Mouse (Mus musculus) liver, embryonic 16.5 days (tissue): ENCODE data around the gene Agbl3. TPM values are rescaled to one million over a fixed set of nuclear protein-coding genes. Genes with fewer than 3 reads are reported as not detected.
A peak's percentile ranks its signal among the peaks of the same experiment; 100 is the strongest.

Source experiments
- ATAC-seq: fragments of 200-750 bp; cut with Nextera tagmentation; 2 replicates; pipeline ENCODE4 v1.8.0; 2017; ENCODE audit warnings: low read depth, mild to moderate bottlenecking, moderate number of reproducible peaks, moderate library complexity
- H3K27ac ChIP-seq: fragments of 300-500 bp; sonication (generic); 2 replicates; pipeline ENCODE4 v1.5.1; 2014; ENCODE audit warnings: mild to moderate bottlenecking, low read length
- H3K27me3 ChIP-seq: fragments of 300-500 bp; sonication (generic); 2 replicates; pipeline ENCODE4 v1.6.1; 2014; ENCODE audit warnings: low read depth, low read length, mixed read lengths; ENCODE audit not compliant: control insufficient read depth, insufficient read depth
- H3K36me3 ChIP-seq: fragments of 300-500 bp; sonication (generic); 2 replicates; pipeline ENCODE4 v1.6.1; 2014; ENCODE audit warnings: mild to moderate bottlenecking; ENCODE audit not compliant: control insufficient read depth, insufficient read depth
- H3K4me1 ChIP-seq: fragments of 300-500 bp; sonication (generic); 2 replicates; pipeline ENCODE4 v1.6.1; 2014; ENCODE audit warnings: low read depth, low read length, mixed read lengths; ENCODE audit not compliant: control insufficient read depth
- H3K4me2 ChIP-seq: fragments of 300-500 bp; sonication (generic); 2 replicates; pipeline ENCODE4 v1.6.1; 2014; ENCODE audit warnings: low read depth, low read length, mixed read lengths
- H3K4me3 ChIP-seq: fragments of 300-500 bp; sonication (generic); 2 replicates; pipeline ENCODE4 v1.5.1; 2014; ENCODE audit warnings: low read depth, mild to moderate bottlenecking, low read length
- H3K9ac ChIP-seq: fragments of 300-500 bp; sonication (generic); 2 replicates; pipeline ENCODE4 v1.6.1; 2014; ENCODE audit warnings: low read depth, low read length
- H3K9me3 ChIP-seq: fragments of 300-500 bp; sonication (generic); replicated peaks from 2 replicates; pipeline ENCODE4 v1.6.1; 2016; ENCODE audit warnings: low read length; ENCODE audit not compliant: control insufficient read depth
- WGBS: fragments of 180-500 bp; shearing (Covaris S2); extraction: QIAGEN DNeasy Blood & Tissue Kit; methylation state at CpG from one replicate; pipeline ENCODE4 v1.1.7; 2014; ENCODE audit not compliant: insufficient replicate concordance; 5-methylcytosine and 5-hydroxymethylcytosine counted together
- polyA plus RNA-seq: library from polyadenylated mRNA; unstranded; fragments of >200 nt; fragmentation: Nextera tagmentation; extraction: Ambion mirVana; gene quantifications from 2 replicates; pipeline ENCODE4 v1.2.1, GENCODE M21; 2015

Gene Agbl3
- polyA plus RNA-seq, 1 experiment from 2014 or later = 2.6 TPM

DNA sequence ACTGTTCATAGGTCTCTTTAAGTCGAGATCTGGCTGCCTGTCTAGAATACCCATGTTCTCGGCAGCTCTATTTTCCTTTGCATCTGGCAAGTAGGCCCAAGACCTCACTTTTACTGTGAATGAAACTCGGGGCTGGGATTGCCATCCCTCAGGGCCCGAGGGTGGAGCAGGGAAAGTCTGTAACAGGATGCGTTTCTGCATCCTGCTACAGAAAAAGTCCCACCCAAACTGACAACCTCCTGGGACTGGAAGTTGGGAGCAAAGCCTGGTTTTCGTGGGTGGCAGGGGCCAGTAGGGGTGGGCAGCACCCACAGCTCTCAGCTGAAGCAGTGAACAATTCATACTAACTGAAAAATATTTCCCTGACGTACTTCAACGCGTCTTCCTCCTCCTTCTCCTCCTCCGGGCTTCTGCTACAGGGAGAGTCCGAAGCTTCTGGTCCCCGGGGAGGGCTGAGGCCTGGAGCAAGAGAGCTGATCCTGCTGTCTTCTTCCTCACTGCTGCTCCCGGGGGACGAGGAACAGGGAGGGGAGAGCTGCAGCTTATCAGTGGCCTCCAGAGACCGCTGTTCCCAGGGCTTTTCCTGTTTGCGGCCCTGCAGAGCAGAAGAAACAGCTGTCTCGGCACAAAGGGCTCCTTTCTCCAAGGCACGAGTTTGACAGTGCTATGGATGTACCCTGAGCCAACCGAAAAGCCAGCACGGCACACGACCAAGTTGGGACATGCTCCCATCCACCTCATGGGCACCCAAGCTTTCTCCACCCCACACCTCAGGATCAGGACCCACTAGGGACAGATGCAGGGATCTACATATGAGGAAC, 94.1 kb downstream of the Agbl3 start:
- peak; percentile 52 for ATAC-seq
- Histone ChIP-seq H3K36me3 (no peaks in the 10 kb centered on the region), H3K9ac (peak overlapping the region; percentile 48), H3K9me3 (no peaks in the 10 kb centered on the region), H3K27ac (peak overlapping the region; percentile 87), H3K27me3 (no peaks in the 10 kb centered on the region), H3K4me3 (peak overlapping the region; percentile 27), H3K4me2 (peak overlapping the region; percentile 79), H3K4me1 (peaks cover 60% of the 10 kb centered on the region)
- WGBS = 17% methylated on average over 21 of the region's 21 CpGs

- Histone ChIP-seq H3K9me3 (no peaks in the 10 kb centered on the region), H3K27me3 (no peaks in the 10 kb centered on the region), H3K9ac (peak overlapping the region; percentile 48), H3K4me3 (peak overlapping the region; percentile 27), H3K36me3 (peaks cover 3% of the 10 kb centered on the region; the same call in 1 of the 2 replicates), H3K4me2 (peak overlapping the region; percentile 79), H3K4me1 (peaks cover 50% of the 10 kb centered on the region), H3K27ac (peak overlapping the region; percentile 87)
- 23% methylated on average over 15 of the region's 15 CpGs for WGBS
- ATAC-seq = no peak
These were observed 95.1 kb downstream of the Agbl3 start for GRCm38 (mm10) chr6:34875268-34875761.

GRCm38 (mm10) chr6:34875966-34876834, 96.0 kb downstream of the Agbl3 start:
- ATAC-seq = peak; percentile 25; the same call in 1 of the 2 replicates
- Histone ChIP-seq H3K9me3 (no peaks in the 10 kb centered on the region), H3K9ac (peak overlapping the region; percentile 90), H3K4me3 (peak overlapping the region; percentile 7; the same call in 1 of the 2 replicates), H3K4me1 (peaks cover 48% of the 10 kb centered on the region), H3K4me2 (peak overlapping the region; percentile 79), H3K27ac (peak overlapping the region; percentile 87), H3K36me3 (peaks cover 8% of the 10 kb centered on the region), H3K27me3 (no peaks in the 10 kb centered on the region)
- 13% methylated on average over 12 of the region's 12 CpGs for WGBS

- Histone ChIP-seq H3K4me2 (peak overlapping the region; percentile 79), H3K9me3 (no peaks in the 10 kb centered on the region), H3K27ac (peak overlapping the region; percentile 87), H3K36me3 (peaks cover 8% of the 10 kb centered on the region), H3K27me3 (no peaks in the 10 kb centered on the region), H3K4me3 (peak overlapping the region; percentile 75), H3K9ac (peak overlapping the region; percentile 90), H3K4me1 (peaks cover 48% of the 10 kb centered on the region)
- 3% methylated on average over 2 of the region's 2 CpGs for whole genome bisulfite sequencing
- peak; percentile 60 for ATAC-seq
These were observed 96.6 kb downstream of the Agbl3 start for GRCm38 (mm10) chr6:34876835-34877156.

- Histone ChIP-seq H3K4me3 (peak within 1 kb of the TSS; percentile 75), H3K9me3 (no peaks in the 10 kb centered on the region), H3K4me2 (peak within 1 kb of the TSS; percentile 79), H3K36me3 (peaks cover 11% of the 10 kb centered on the region), H3K9ac (peak within 1 kb of the TSS; percentile 90), H3K27ac (peak within 1 kb of the TSS; percentile 87), H3K4me1 (peaks cover 48% of the 10 kb centered on the region), H3K27me3 (no peaks in the 10 kb centered on the region)
- ATAC-seq = peak; percentile 84
- WGBS = under 1% methylated on average over 56 of the region's 56 CpGs
These were observed 97.5 kb downstream of the Agbl3 start, which contains the start of gene Cyren for GRCm38 (mm10) chr6:34877509-34878321. TSS of gene Cyren (minus strand) at chr6:34878060.

- H3K4me2 ChIP-seq = no peak overlapping the region
- H3K27ac ChIP-seq = no peak overlapping the region; the same call in 1 of the 2 replicates
- H3K4me3 ChIP-seq = no peak overlapping the region
- H3K9ac ChIP-seq = no peak overlapping the region
- WGBS = 81% methylated on average over 16 of the region's 16 CpGs
- peaks cover 42% of the 10 kb centered on the region for H3K4me1 ChIP-seq
- H3K27me3 ChIP-seq = no peaks in the 10 kb centered on the region
- no peaks in the 10 kb centered on the region for H3K9me3 ChIP-seq
- ATAC-seq = no peak
- peaks cover 13% of the 10 kb centered on the region for H3K36me3 ChIP-seq
These were observed 99.0 kb downstream of the Agbl3 start for GRCm38 (mm10) chr6:34879101-34879740.

GRCm38 (mm10) chr6:34879911-34880475, 99.8 kb downstream of the Agbl3 start:
- Histone ChIP-seq H3K4me3 (no peak overlapping the region), H3K27me3 (no peaks in the 10 kb centered on the region), H3K4me2 (no peak overlapping the region), H3K27ac (no peak overlapping the region), H3K9ac (no peak overlapping the region), H3K9me3 (no peaks in the 10 kb centered on the region), H3K36me3 (peaks cover 13% of the 10 kb centered on the region), H3K4me1 (peaks cover 35% of the 10 kb centered on the region)
- no peak for ATAC-seq
- WGBS = 55% methylated on average over 6 of the region's 6 CpGs

- H3K9ac ChIP-seq = no peak overlapping the region
- H3K4me2 ChIP-seq = no peak overlapping the region
- no peaks in the 10 kb centered on the region for H3K27me3 ChIP-seq
- no peaks in the 10 kb centered on the region for H3K9me3 ChIP-seq
- peaks cover 32% of the 10 kb centered on the region for H3K36me3 ChIP-seq
- no peak overlapping the region for H3K27ac ChIP-seq
- no peaks in the 10 kb centered on the region for H3K4me1 ChIP-seq
- ATAC-seq = no peak
- WGBS = 90% methylated on average over 7 of the region's 7 CpGs
- H3K4me3 ChIP-seq = no peak overlapping the region
These were observed 104.5 kb downstream of the Agbl3 start for GRCm38 (mm10) chr6:34884724-34885123.
